Mouse (Mus musculus): ENCODE measurements around the gene Ppig.
"Not testable (repeated sequence)": the region's sequence is repeated elsewhere in the genome, so short reads cannot be mapped to it uniquely, and the experiment has no call there.

The Ppig gene

GRCm38 (mm10) chr2:69722273-69722649 is at the start of gene Ppig:
Ppig (plus strand) TSS chr2:69722545.
- DNase-seq, result no peak

GRCm38 (mm10) chr2:69673723-69674122 is 48.6 kb upstream of the Ppig start:
- no peak for DNase-seq

DNA sequence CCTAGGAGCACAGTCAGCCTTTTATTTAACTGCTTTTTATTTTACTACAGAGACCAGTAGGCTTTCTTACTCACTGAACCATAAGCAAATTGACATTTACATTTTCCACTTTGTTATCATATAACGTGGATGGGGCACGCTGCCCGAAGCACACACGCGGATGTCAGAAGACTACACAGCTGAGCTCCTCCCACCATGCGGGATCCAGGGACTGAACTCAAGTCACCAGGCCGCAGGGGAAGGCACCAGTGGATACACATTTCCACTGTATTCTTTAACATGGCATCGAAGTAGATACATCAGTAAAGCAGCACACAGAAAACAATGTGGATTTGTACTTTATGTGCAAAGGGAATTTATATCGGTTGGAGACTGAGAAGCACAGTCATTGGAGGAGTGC is 47.1 kb upstream of the Ppig start:
- no peak for DNase-seq

DNA sequence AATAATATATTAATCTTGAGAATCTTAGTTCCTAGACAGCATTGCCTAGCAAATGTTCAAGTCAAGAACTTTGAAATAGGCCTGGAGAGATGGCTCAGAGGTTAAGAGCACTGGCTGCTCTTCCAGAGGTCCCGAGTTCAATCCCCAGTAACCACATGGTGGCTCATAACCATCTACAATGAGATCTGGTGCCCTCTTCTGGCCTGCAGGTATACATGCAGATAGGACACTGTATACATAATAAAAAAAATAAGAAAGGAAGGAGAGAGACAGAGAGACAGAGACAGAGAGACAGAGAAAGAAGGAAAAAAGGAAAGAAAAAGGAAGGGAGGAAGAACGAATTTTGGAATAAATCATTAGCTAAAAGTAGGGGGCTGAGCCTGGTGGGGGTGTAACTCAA is 45.6 kb upstream of the Ppig start:
- DNase-seq, result peak; percentile 24

GRCm38 (mm10) chr2:69677215-69677614 is 45.1 kb upstream of the Ppig start:
- DNase-seq, result not testable (repeated sequence)

DNA sequence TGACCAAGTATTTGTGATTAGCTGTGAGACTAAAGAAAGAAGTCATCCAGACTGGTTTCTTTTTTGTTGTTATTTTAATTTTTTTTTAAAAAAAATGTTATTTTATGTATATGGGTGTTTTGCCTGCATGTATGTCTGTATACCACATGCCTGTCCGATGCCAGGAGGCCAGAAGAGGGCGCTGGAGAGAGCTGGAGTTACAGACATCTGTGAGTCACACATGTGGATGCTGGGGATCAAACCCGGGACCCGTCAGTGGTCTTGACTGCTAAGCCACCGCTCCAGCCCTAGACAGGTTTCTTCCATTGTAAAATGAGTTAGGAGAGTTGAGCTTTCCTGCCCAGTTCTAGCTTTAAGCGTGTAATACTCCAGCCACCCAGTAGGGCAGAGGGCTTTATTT is 42.4 kb upstream of the Ppig start:
- peak; percentile 32 for DNase-seq

- DNase-seq, result no peak
These were observed 40.4 kb upstream of the Ppig start for GRCm38 (mm10) chr2:69681931-69682330.

DNA sequence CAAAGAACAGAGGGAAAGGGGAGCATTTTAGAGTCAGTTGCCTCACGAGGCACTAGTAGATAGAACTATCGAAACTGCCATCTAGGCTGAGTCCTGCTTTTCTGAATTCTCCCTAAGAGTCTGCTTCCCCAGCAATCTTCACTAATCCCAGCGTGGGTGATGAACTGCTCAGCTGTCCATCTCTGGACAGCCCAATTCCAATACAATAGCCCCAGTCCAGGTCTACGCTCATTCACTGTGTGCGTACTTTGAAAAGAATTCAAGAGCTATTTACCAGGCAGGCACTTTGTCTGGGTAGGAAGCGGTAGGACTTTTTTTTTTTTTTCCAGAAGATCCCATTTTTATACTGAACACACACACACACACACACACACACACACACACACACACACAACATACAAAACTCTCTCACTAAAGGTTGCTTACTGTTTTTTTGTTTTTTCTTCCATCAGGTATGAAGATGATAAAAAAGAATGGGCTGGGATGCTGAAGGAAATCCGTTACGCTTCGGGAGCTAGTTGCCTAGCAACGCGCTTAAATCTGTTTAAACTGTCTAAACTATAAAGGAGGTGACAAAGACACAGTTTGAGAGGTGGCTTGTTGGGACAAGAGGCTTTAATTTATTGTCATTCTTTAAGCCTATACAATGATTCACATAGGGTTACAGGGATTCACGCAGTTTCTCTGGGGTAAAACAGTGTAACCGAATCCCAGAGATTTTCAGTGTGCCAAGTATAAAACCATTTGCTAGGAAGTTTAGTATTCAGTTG is 39.1 kb upstream of the Ppig start:
- no peak for DNase-seq

DNA sequence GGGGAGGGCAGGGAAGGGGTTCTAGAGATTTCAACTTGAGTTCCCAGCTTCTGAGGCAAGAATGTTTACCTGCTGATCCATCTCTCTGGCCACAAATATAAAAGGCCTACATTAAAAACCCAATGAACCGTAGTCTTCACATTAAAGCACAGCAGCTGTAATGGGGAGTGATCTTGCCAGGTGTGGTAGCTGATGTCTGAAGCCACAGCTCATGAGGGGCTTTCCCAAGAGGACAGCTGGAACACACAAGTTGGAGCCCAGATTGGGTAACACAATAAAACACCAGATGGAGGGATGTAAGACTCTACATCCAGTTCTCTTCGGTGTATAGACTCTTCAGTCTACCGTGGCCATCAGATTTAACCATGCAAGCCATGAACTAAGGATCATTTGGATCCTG is 37.9 kb upstream of the Ppig start:
- no peak for DNase-seq

- DNase-seq, result no peak
These were observed 32.1 kb upstream of the Ppig start for GRCm38 (mm10) chr2:69690214-69690613.

DNA sequence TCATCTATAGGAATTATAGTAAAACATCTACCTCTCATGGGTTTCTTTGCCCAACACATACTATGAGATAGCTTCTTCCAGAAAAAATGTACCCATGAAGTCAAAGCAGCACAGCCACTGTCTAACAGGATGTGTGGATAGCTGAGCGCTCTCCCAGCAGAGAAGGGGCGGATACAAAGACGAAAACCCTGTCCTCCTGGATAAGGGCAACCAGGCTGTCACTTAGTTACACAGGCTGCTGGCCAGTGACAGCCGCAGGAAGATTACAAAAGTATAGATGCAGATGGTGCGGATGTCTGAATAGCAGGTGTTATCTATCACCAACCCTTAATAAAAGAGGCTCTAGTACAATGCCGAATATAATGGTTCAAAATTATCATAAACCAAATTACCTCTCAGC is 31.5 kb upstream of the Ppig start:
- DNase-seq, result no peak

DNA sequence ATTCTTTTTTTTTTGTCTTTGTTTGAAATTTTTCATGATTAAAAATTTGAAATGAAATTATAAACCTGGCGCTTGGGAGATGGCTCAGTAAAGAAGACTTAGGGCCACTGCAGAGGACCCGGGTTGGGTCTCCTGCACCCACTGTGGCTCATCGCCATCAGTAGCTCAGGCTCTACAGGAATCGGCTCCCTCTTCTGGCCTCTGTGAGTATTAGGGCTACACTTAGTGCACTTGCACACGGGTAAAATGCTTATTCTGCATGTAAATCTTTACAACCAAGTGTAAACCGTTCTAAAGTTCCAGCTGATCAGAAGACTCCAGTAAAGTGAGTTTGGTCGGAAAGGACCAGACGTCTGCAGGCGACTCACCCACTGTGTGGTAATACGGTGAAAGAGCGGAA is 28.8 kb upstream of the Ppig start:
- no peak for DNase-seq

GRCm38 (mm10) chr2:69700446-69700845 is 21.9 kb upstream of the Ppig start:
- no peak for DNase-seq

DNA sequence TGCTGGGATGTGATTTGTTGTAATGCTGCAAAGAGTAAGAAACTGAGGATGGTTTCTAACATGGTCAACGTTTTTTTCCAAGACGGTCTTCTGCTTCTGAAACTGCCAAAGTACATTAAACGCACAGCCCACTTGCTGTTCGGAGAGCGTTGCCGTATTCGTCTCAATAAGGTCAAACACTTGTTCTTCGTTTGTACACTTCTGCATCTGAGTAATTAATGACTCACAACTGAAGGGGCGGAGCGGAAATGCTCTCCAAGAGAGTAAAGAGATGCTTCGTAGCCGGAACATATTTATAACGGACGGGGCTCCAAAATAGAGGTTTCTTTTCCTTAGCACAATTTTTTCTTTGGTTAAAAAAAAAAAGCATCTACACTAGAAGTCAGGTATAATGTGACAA is 10.2 kb upstream of the Ppig start:
- no peak for DNase-seq

GRCm38 (mm10) chr2:69712981-69713625 is 9.2 kb upstream of the Ppig start, which contains the start of gene Fastkd1:
Fastkd1 (minus strand) TSS chr2:69713516.
- peak; percentile 81 for DNase-seq

GRCm38 (mm10) chr2:69713626-69714014 is 8.7 kb upstream of the Ppig start:
- no peak for DNase-seq

DNA sequence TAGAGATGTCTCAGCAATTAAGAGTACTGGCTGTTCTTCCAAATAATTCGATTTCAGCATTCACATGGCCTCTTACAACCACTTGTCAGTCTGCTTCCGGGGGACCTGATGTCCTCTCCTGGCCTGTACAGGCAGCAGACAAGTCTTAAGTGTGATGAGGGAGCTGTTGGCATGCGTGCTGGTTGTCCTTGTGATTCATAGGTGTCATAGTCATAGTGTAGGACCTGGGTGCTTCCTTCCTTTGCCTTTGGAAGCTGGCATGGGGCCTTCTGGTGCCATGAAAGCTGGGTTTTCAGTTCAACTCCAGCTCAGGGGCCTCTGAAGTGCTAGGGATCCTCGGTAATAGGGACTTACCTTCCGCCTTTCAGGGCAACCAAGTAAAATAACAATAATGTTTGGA is 8.2 kb upstream of the Ppig start:
- no peak for DNase-seq

GRCm38 (mm10) chr2:69716483-69716882 is 5.9 kb upstream of the Ppig start:
- no peak for DNase-seq

DNA sequence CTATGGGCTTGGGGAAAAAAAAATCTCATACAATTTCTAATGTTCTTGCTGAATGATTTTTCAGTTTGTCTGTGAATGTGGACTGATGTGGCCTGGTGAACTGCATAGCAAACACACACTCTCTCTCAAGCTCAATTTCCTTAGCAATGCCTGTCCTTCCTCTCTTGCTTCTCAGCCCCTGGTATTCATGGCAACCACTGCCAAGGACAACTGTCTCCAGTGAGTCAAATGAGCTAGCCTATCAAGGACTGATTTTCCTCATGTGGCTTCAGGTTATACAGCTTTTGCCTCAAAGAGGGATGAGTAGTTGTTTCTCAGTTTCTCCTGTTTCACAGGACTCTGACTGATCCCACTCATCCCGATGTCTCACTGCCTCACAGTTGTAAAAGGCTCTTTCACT is 3.2 kb upstream of the Ppig start:
- no peak for DNase-seq

GRCm38 (mm10) chr2:69722650-69723518 is 539 bp downstream of the Ppig start:
- peak; percentile 90 for DNase-seq

- DNase-seq, result no peak
These were observed 1.1 kb downstream of the Ppig start for GRCm38 (mm10) chr2:69723519-69723825.

DNA sequence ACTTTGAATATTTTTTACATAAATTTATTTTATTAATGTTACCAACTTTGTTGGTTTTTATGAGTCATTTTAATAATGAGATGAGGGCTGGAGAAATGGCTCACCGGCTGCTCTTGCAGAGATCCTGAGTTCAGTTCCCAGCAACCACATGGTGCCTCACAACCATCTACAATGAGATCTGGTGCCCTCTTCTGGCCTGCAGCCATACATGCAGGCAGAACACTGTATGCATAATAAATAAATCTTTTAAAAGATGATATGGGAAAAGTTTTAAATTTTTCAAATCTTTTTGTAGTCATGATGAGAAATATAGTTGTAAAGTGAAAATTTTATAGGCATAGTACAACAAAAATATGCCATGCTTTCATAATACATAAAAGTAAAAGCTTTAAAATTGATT is 22.7 kb downstream of the Ppig start:
- DNase-seq, result no peak

DNA sequence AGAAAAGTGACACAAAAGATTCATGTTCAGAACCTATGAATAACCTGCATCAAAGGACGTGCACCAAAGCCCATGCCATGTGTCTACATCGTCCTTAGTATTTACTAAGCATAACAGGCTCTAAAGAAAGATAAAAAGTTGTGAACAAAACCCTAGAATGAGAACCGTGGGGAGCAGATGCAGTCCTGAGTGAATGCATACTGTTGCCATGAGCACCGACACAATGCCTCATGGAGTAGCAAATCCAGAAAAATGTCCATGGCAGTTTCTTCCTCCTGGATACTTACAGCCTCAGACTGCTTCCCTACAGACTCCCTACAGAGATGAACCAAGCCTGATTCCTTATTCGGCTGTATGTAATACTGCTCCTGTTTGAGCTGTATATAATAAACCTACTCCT is 38.6 kb downstream of the Ppig start:
- no peak for DNase-seq

GRCm38 (mm10) chr2:69763340-69763739 is 41.0 kb downstream of the Ppig start:
- no peak for DNase-seq

Data from thymus, postnatal 25 days (tissue).